In the genomic region with DNA sequence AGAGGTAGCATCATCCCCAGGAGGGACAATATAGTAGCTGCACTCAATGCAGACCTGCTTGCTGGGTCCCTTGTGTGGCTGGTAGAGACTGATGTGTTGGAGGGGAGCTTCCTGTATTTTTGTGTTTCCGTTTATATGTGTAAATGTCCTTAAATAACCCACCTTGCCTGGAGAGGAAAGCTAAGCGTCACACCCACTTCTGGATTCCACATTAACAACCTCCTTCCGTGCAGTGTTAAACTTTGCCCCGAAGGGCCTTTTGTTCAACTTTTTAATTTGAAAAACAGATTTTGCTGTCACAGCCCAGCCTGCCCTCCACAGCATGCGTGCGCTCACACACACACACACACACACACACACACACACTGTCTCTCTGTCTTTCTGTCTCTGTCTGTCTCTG, we compare ENCODE assay signal across 9 mouse cellular contexts.
A peak's percentile ranks its signal among the peaks of the same experiment; 100 is the strongest.
DNase-seq lines count a peak whose midpoint lies in the region; ATAC-seq and TF ChIP-seq lines count a peak whose summit lies in the region.
"Had no signal": no experiment of that assay in that cellular context is flagged by ENCODE, and none has a peak within 500 bp of the region (broad histone marks: within the 10 kb centered on the region; RNA-seq: fewer than 3 reads in every experiment).

No protein-coding gene starts in this region.

- H3K9ac ChIP-seq in lung, postnatal 0 days (replicated peaks; ENCODE audit: low read depth), result no peak overlapping the region
- H3K9ac ChIP-seq in heart, embryonic 16.5 days (ENCODE audit: low read length), result no peak overlapping the region
- no peak overlapping the region for H3K9ac ChIP-seq in kidney, postnatal 0 days (ENCODE audit: low read depth, low read length)
- H3K9ac ChIP-seq: lung, embryonic 15.5 days had no signal

- H3K4me1 ChIP-seq in lung, postnatal 0 days (ENCODE audit: insufficient read depth, low read depth, low read length), result peaks cover 8% of the 10 kb centered on the region
- peaks cover 52% of the 10 kb centered on the region for H3K4me1 ChIP-seq in heart, embryonic 16.5 days (ENCODE audit: control insufficient read depth, insufficient read depth, low read length)
- peaks cover 25% of the 10 kb centered on the region for H3K4me1 ChIP-seq in kidney, postnatal 0 days (replicated peaks; ENCODE audit: insufficient read depth, low read length)
- peaks cover 11% of the 10 kb centered on the region; the same call in 1 of the 2 replicates for H3K4me1 ChIP-seq in small intestine, adult 2 months (ENCODE audit: control insufficient read depth, insufficient read depth, insufficient read length, low read length)

- TF ChIP-seq EP300 in lung, postnatal 0 days (IDR thresholded peaks at IDR 0.05), result peak; percentile 42

- no peaks in the 10 kb centered on the region for H3K36me3 ChIP-seq in lung, postnatal 0 days (ENCODE audit: insufficient read depth, low read length)
- no peaks in the 10 kb centered on the region for H3K36me3 ChIP-seq in heart, embryonic 16.5 days (ENCODE audit: control insufficient read depth, insufficient read depth)
- H3K36me3 ChIP-seq in kidney, postnatal 0 days (ENCODE audit: insufficient read depth, low read length), result no peaks in the 10 kb centered on the region
- H3K36me3 ChIP-seq in small intestine, adult 2 months (ENCODE audit: control insufficient read depth, insufficient read depth, low read length), result no peaks in the 10 kb centered on the region
- H3K36me3 ChIP-seq: lung, embryonic 15.5 days had no signal

- H3K4me3 ChIP-seq in lung, postnatal 0 days (ENCODE audit: low read depth, low read length), result no peak overlapping the region
- no peak overlapping the region for H3K4me3 ChIP-seq in heart, embryonic 16.5 days (ENCODE audit: low read length)
- no peak overlapping the region for H3K4me3 ChIP-seq in kidney, postnatal 0 days (replicated peaks; ENCODE audit: low read depth, low read length)
- H3K4me3 ChIP-seq in small intestine, adult 2 months (ENCODE audit: low read depth, low read length), result no peak overlapping the region
- H3K4me3 ChIP-seq: lung, embryonic 15.5 days had no signal

- no peak for TF ChIP-seq POLR2A in small intestine, adult 2 months (IDR thresholded peaks at IDR 0.05; ENCODE audit: low read depth, low read length)

- TF ChIP-seq CTCF in lung, postnatal 0 days (IDR thresholded peaks at IDR 0.05), result no peak
- no peak for TF ChIP-seq CTCF in kidney, postnatal 0 days (IDR thresholded peaks at IDR 0.05; ENCODE audit: low read depth)
- no peak for TF ChIP-seq CTCF in small intestine, adult 2 months (IDR thresholded peaks at IDR 0.05; ENCODE audit: extremely low read depth, insufficient read length, insufficient replicate concordance, low read depth, low read length)

- H3K27ac ChIP-seq in lung, postnatal 0 days (ENCODE audit: low read length), result no peak overlapping the region
- peak overlapping the region; percentile 44 for H3K27ac ChIP-seq in heart, embryonic 16.5 days (ENCODE audit: low read length)
- H3K27ac ChIP-seq in kidney, postnatal 0 days, result peak overlapping the region; percentile 66
- peak overlapping the region; percentile 39; the same call in 1 of the 2 replicates for H3K27ac ChIP-seq in small intestine, adult 2 months (ENCODE audit: insufficient read depth, low read depth, low read length)
- H3K27ac ChIP-seq: lung, embryonic 15.5 days had no signal

- no peaks in the 10 kb centered on the region for H3K9me3 ChIP-seq in lung, postnatal 0 days (ENCODE audit: low read length)
- H3K9me3 ChIP-seq in heart, embryonic 16.5 days (replicated peaks; ENCODE audit: control insufficient read depth, low read length), result no peaks in the 10 kb centered on the region
- no peaks in the 10 kb centered on the region for H3K9me3 ChIP-seq in kidney, postnatal 0 days (replicated peaks; ENCODE audit: low read length)
- H3K9me3 ChIP-seq: lung, embryonic 15.5 days had no signal

- peak; percentile 51 for DNase-seq in lung, postnatal 0 days (ENCODE audit: low spot score)
- DNase-seq in lung, postnatal 14 days, result no peak
- DNase-seq in kidney, postnatal 0 days (ENCODE audit: low spot score), result peak; percentile 82
- DNase-seq in cerebellum, adult 9-10 months, result no peak
- DNase-seq in layer of hippocampus, postnatal 36 days, result no peak
- DNase-seq in Muller cell, postnatal 12 days (ENCODE audit: inconsistent ontology term), result no peak

- peak; percentile 16 for ATAC-seq in lung, postnatal 0 days
- 0 out of 2 replicates have a peak, but pooled peaks have one; percentile 21 for ATAC-seq in heart, embryonic 16.5 days (replicated peaks; ENCODE audit: extremely low read depth, insufficient read depth, low FRiP score)
- ATAC-seq in kidney, postnatal 0 days (replicated peaks; ENCODE audit: low FRiP score, low read depth), result 0 out of 2 replicates have a peak, but pooled peaks have one; percentile 15

- 40% methylated on average over 6 of the region's 6 CpGs for WGBS in lung, postnatal 0 days
- 66% methylated on average over 6 of the region's 6 CpGs for WGBS in heart, embryonic 16.5 days
- 15% methylated on average over 6 of the region's 6 CpGs for WGBS in kidney, postnatal 0 days
- 22% methylated on average over 6 of the region's 6 CpGs for WGBS in small intestine, adult 2 months

- no peak overlapping the region for H3K4me2 ChIP-seq in lung, postnatal 0 days (replicated peaks; ENCODE audit: low read depth, low read length)
- peak overlapping the region; percentile 20; the same call in 1 of the 2 replicates for H3K4me2 ChIP-seq in heart, embryonic 16.5 days (ENCODE audit: low read depth, low read length)
- peak overlapping the region; percentile 50 for H3K4me2 ChIP-seq in kidney, postnatal 0 days (ENCODE audit: low read length)

- no peaks in the 10 kb centered on the region for H3K27me3 ChIP-seq in lung, postnatal 0 days (replicated peaks; ENCODE audit: insufficient read depth, low read length)
- H3K27me3 ChIP-seq in heart, embryonic 16.5 days (ENCODE audit: control insufficient read depth, insufficient read depth, low read length), result no peaks in the 10 kb centered on the region
- no peaks in the 10 kb centered on the region for H3K27me3 ChIP-seq in kidney, postnatal 0 days (ENCODE audit: insufficient read depth, low read length)
- no peaks in the 10 kb centered on the region for H3K27me3 ChIP-seq in small intestine, adult 2 months (ENCODE audit: control insufficient read depth, insufficient read depth, low read length)
- H3K27me3 ChIP-seq: lung, embryonic 15.5 days had no signal

Comparison
In these comparisons a context has a peak if more than half of its experiments do, and no peak if none do; other contexts are left out.
1. DNase-seq: peak in lung, postnatal 0 days (single experiment) and kidney, postnatal 0 days (single experiment); none in lung, postnatal 14 days (single experiment), cerebellum, adult 9-10 months (single experiment), layer of hippocampus, postnatal 36 days (0 of 2) and Muller cell, postnatal 12 days (single experiment).
2. Peak in every context shown above with its lines, with median percentiles within 50 percentile points of each other: ATAC-seq.